Mouse (Mus musculus): ENCODE results near the gene Nav2.

Nav2 gene

GRCm38 (mm10) chr7:49371345-49371744 lies 462.8 kb downstream of the Nav2 start:
- DNase-seq: no peak

- no peak for DNase-seq
These were observed 463.5 kb downstream of the Nav2 start for GRCm38 (mm10) chr7:49371972-49372371.

GRCm38 (mm10) chr7:49373173-49373572 lies 464.7 kb downstream of the Nav2 start:
- DNase-seq: no peak

- no peak for DNase-seq
These were observed 465.1 kb downstream of the Nav2 start for GRCm38 (mm10) chr7:49373661-49374060.

GRCm38 (mm10) chr7:49375499-49375974 lies 467.0 kb downstream of the Nav2 start:
- peak; percentile 29 to 41 for DNase-seq

GRCm38 (mm10) chr7:49378608-49379007 lies 470.1 kb downstream of the Nav2 start:
- DNase-seq: no peak

- DNase-seq: no peak
These were observed 472.4 kb downstream of the Nav2 start for GRCm38 (mm10) chr7:49380940-49381339.

GRCm38 (mm10) chr7:49382884-49383283 lies 474.4 kb downstream of the Nav2 start:
- DNase-seq: no peak

- no peak for DNase-seq
These were observed 479.6 kb downstream of the Nav2 start for GRCm38 (mm10) chr7:49388137-49388536.

- no peak for DNase-seq
These were observed 481.8 kb downstream of the Nav2 start for GRCm38 (mm10) chr7:49390312-49390711.

GRCm38 (mm10) chr7:49390829-49391228 lies 482.3 kb downstream of the Nav2 start:
- DNase-seq: no peak

- DNase-seq: no peak
These were observed 483.7 kb downstream of the Nav2 start for GRCm38 (mm10) chr7:49392180-49392579.

GRCm38 (mm10) chr7:49392834-49393233 lies 484.3 kb downstream of the Nav2 start:
- DNase-seq: no peak

- no peak for DNase-seq
These were observed 485.3 kb downstream of the Nav2 start for GRCm38 (mm10) chr7:49393857-49394256.

GRCm38 (mm10) chr7:49396202-49396601 lies 487.7 kb downstream of the Nav2 start:
- DNase-seq: no peak

- peak; percentile 45 to 56 for DNase-seq
These were observed 489.0 kb downstream of the Nav2 start for GRCm38 (mm10) chr7:49397441-49398003.

- DNase-seq: no peak
These were observed 489.6 kb downstream of the Nav2 start for GRCm38 (mm10) chr7:49398020-49398516.

- peak; percentile 64 to 76 for DNase-seq
These were observed 490.8 kb downstream of the Nav2 start for GRCm38 (mm10) chr7:49399314-49399713.

GRCm38 (mm10) chr7:49400463-49400862 lies 491.9 kb downstream of the Nav2 start:
- DNase-seq: no peak

- DNase-seq: no peak
These were observed 494.0 kb downstream of the Nav2 start for GRCm38 (mm10) chr7:49402526-49402925.

- DNase-seq: no peak
These were observed 499.2 kb downstream of the Nav2 start for GRCm38 (mm10) chr7:49407688-49408087.

- no peak for DNase-seq
These were observed 500.1 kb downstream of the Nav2 start for GRCm38 (mm10) chr7:49408625-49409024.

- DNase-seq: peak in 1 of 2 experiments; percentile 8
These were observed 500.7 kb downstream of the Nav2 start for GRCm38 (mm10) chr7:49409265-49409664.

- no peak for DNase-seq
These were observed 501.7 kb downstream of the Nav2 start for GRCm38 (mm10) chr7:49410188-49410587.

GRCm38 (mm10) chr7:49410892-49411291 lies 502.4 kb downstream of the Nav2 start:
- DNase-seq: no peak

All from kidney, postnatal 36 days (tissue).